Mouse (Mus musculus) midbrain, embryonic 14.5 days (tissue): ENCODE data around the gene Cox7a1. TPM values are rescaled to one million over a fixed set of nuclear protein-coding genes. Genes with fewer than 3 reads are reported as not detected.
A peak's percentile ranks its signal among the peaks of the same experiment; 100 is the strongest.
"Not testable (repeated sequence)": the region's sequence is repeated elsewhere in the genome, so short reads cannot be mapped to it uniquely, and the experiment has no call there.

Experiments
- ATAC-seq: fragments of 200-750 bp; cut with Nextera tagmentation; 2 replicates; pipeline ENCODE4 v1.8.0; 2017; ENCODE audit warnings: moderate number of reproducible peaks, moderate library complexity; ENCODE audit not compliant: low FRiP score, low TSS enrichment
- DNase-seq: peaks from one replicate; pipeline ENCODE4 v3.0.0-alpha.2; 2015
- H3K27ac ChIP-seq: fragments of 300-500 bp; sonication (generic); replicated peaks from 2 replicates; pipeline ENCODE4 v1.5.1; 2014; ENCODE audit warnings: mild to moderate bottlenecking, low read depth, low read length, moderate library complexity
- H3K27me3 ChIP-seq: fragments of 300-500 bp; sonication (generic); 2 replicates; pipeline ENCODE4 v1.6.1; 2014; ENCODE audit warnings: low read length, control low read depth, mixed read lengths; ENCODE audit not compliant: control insufficient read depth, insufficient read depth
- H3K36me3 ChIP-seq: fragments of 300-500 bp; sonication (generic); 2 replicates; pipeline ENCODE4 v1.6.1; 2014; ENCODE audit warnings: low read length, control low read depth; ENCODE audit not compliant: control insufficient read depth, insufficient read depth
- H3K4me1 ChIP-seq: fragments of 300-500 bp; sonication (generic); 2 replicates; pipeline ENCODE4 v1.6.1; 2014; ENCODE audit warnings: mild to moderate bottlenecking, antibody characterized with exemption, low read length, control low read depth; ENCODE audit not compliant: control insufficient read depth, insufficient read depth
- H3K4me2 ChIP-seq: fragments of 300-500 bp; sonication (generic); 2 replicates; pipeline ENCODE4 v1.6.1; 2014; ENCODE audit warnings: mild to moderate bottlenecking, low read length, moderate library complexity
- H3K4me3 ChIP-seq: fragments of 300-500 bp; sonication (generic); replicated peaks from 2 replicates; pipeline ENCODE4 v1.5.1; 2014; ENCODE audit warnings: low read depth, low read length
- H3K9ac ChIP-seq: fragments of 300-500 bp; sonication (generic); replicated peaks from 2 replicates; pipeline ENCODE4 v1.6.1; 2014; ENCODE audit warnings: mild to moderate bottlenecking, low read length, moderate library complexity
- H3K9me3 ChIP-seq: fragments of 300-500 bp; sonication (generic); 2 replicates; pipeline ENCODE4 v1.6.1; 2016; ENCODE audit warnings: low read length, control low read depth, mixed read lengths; ENCODE audit not compliant: control insufficient read depth
- WGBS: fragments of 180-500 bp; shearing (Covaris S2); extraction: QIAGEN DNeasy Blood & Tissue Kit; methylation state at CpG from one replicate; pipeline ENCODE4 v1.1.7; 2014; 5-methylcytosine and 5-hydroxymethylcytosine counted together
- polyA plus RNA-seq: library from polyadenylated mRNA; unstranded; fragments of >200 nt; fragmentation: Nextera tagmentation; extraction: Ambion mirVana; gene quantifications from 2 replicates; pipeline ENCODE4 v1.2.1, GENCODE M21; 2014

The Cox7a1 gene
- polyA plus RNA-seq, 1 experiment from 2014 or later, result 5.5 TPM

DNA sequence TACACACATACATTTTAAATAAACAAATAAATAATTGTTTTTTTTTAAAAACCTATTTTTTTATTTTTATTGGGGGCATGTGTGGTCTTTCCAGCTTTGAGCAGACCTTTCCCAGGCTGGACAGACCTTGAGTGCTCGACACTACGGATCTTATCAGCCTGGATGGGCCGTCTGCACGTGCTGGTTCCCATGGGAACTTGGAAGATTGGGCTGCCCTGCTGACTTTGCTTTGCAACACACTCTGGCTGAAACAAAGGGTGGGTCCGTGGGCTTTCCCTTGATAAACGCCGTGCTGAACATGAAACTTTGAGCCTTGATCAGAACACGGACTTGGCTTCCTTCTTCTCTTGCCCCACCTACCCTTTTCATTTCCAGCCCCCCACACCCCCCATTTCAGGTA lies 20.4 kb downstream of the Cox7a1 start:
- no peaks in the 10 kb centered on the region for H3K36me3 ChIP-seq
- H3K4me2 ChIP-seq, result no peak overlapping the region
- H3K27ac ChIP-seq, result no peak overlapping the region
- no peak overlapping the region for H3K9ac ChIP-seq
- no peaks in the 10 kb centered on the region for H3K27me3 ChIP-seq
- H3K9me3 ChIP-seq, result no peaks in the 10 kb centered on the region
- 13% methylated on average over 8 of the region's 8 CpGs for WGBS
- no peak overlapping the region for H3K4me3 ChIP-seq
- ATAC-seq, result no peak
- no peaks in the 10 kb centered on the region; the same call in 1 of the 2 replicates for H3K4me1 ChIP-seq
- DNase-seq, result no peak

- no peaks in the 10 kb centered on the region for H3K9me3 ChIP-seq
- peak; percentile 83 for DNase-seq
- WGBS, result 8% methylated on average over 2 of the region's 2 CpGs
Measured at GRCm38 (mm10) chr7:30205383-30205782, 21.4 kb downstream of the Cox7a1 start.

GRCm38 (mm10) chr7:30206364-30206763 lies 22.4 kb downstream of the Cox7a1 start:
- WGBS, result 57% methylated on average over 5 of the region's 5 CpGs
- not testable (repeated sequence) for DNase-seq, H3K36me3 ChIP-seq, H3K27me3 ChIP-seq, H3K9me3 ChIP-seq, H3K4me2 ChIP-seq, H3K4me1 ChIP-seq, H3K9ac ChIP-seq, ATAC-seq, H3K4me3 ChIP-seq, H3K27ac ChIP-seq

More at GRCm38 (mm10) chr7:30205383-30205782, 21.4 kb downstream of the Cox7a1 start:
- H3K27ac ChIP-seq, result no peak overlapping the region
- H3K9ac ChIP-seq, result no peak overlapping the region
- H3K27me3 ChIP-seq, result no peaks in the 10 kb centered on the region
- no peaks in the 10 kb centered on the region; the same call in 1 of the 2 replicates for H3K4me1 ChIP-seq
- no peak overlapping the region for H3K4me2 ChIP-seq
- no peak for ATAC-seq
- no peaks in the 10 kb centered on the region for H3K36me3 ChIP-seq
- H3K4me3 ChIP-seq, result no peak overlapping the region

DNA sequence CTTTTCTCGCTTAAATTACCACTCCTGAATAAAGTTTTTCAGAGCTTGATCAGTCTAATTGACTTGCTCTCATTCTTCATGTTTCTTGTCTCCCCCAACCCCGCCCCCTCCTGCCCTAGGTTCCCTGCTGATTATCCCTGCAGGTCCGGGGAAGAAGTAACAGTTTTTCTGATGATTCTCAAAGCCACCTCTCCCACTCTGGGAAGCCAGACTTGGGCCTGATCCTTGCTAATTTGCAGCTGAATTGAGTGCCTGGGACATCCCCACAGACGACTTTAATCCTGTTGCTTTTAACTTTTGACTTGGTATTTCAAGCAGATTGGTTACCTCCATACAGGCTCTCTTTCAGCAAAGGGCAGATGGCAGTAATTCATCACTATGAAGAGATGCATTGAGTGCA lies 27.1 kb downstream of the Cox7a1 start:
- Histone ChIP-seq H3K4me3 (no peak overlapping the region), H3K36me3 (no peaks in the 10 kb centered on the region), H3K4me2 (no peak overlapping the region), H3K9me3 (no peaks in the 10 kb centered on the region), H3K9ac (no peak overlapping the region), H3K27ac (no peak overlapping the region), H3K4me1 (no peaks in the 10 kb centered on the region), H3K27me3 (no peaks in the 10 kb centered on the region)
- no peak for ATAC-seq
- 15% methylated on average over 4 of the region's 4 CpGs for WGBS
- DNase-seq, result no peak

GRCm38 (mm10) chr7:30213881-30214280 lies 29.9 kb downstream of the Cox7a1 start:
- H3K4me1 ChIP-seq, result no peaks in the 10 kb centered on the region
- no peaks in the 10 kb centered on the region for H3K36me3 ChIP-seq
- H3K27ac ChIP-seq, result no peak overlapping the region
- no peak overlapping the region for H3K4me2 ChIP-seq
- WGBS, result 92% methylated on average over 3 of the region's 3 CpGs
- no peak overlapping the region for H3K4me3 ChIP-seq
- no peak for ATAC-seq
- DNase-seq, result no peak
- no peaks in the 10 kb centered on the region for H3K27me3 ChIP-seq
- H3K9me3 ChIP-seq, result no peaks in the 10 kb centered on the region
- H3K9ac ChIP-seq, result no peak overlapping the region

DNA sequence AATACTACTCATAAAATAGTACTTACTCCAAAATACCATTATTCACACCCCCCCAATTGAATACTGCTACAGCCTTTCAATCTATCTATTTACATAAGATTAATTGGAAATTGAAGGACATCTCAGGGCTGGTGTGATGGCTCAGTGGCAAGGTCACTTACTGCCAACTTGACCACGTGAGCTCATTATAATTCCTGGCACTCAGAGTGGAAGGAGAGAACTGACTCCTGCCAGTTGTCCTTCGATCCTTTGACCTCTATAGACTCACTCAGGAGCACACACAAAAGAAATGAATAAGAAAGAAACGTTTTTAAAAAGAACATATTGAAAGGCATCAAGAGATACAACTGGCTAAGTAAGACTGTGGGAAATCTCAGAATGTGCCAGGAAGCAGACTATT lies 31.9 kb downstream of the Cox7a1 start:
- WGBS, result 68% methylated on average over 3 of the region's 3 CpGs
- Histone ChIP-seq H3K4me3 (no peak overlapping the region), H3K9ac (no peak overlapping the region), H3K36me3 (no peaks in the 10 kb centered on the region), H3K9me3 (no peaks in the 10 kb centered on the region), H3K27me3 (no peaks in the 10 kb centered on the region), H3K4me2 (no peak overlapping the region), H3K4me1 (peaks cover 7% of the 10 kb centered on the region; the same call in 1 of the 2 replicates), H3K27ac (no peak overlapping the region)
- ATAC-seq (no peak), DNase-seq (no peak)

GRCm38 (mm10) chr7:30216723-30217151 lies 32.8 kb downstream of the Cox7a1 start:
- no peaks in the 10 kb centered on the region for H3K27me3 ChIP-seq
- no peaks in the 10 kb centered on the region for H3K36me3 ChIP-seq
- 1% methylated on average over 16 of the region's 16 CpGs for WGBS
- peaks cover 7% of the 10 kb centered on the region; the same call in 1 of the 2 replicates for H3K4me1 ChIP-seq
- peak overlapping the region; percentile 39 for H3K4me2 ChIP-seq
- ATAC-seq (peak; percentile 81), DNase-seq (peak; percentile 96)
- no peak overlapping the region; the same call in 1 of the 2 replicates for H3K9ac ChIP-seq
- H3K9me3 ChIP-seq, result no peaks in the 10 kb centered on the region
- H3K27ac ChIP-seq, result peak overlapping the region; percentile 20; the same call in 1 of the 2 replicates
- no peak overlapping the region for H3K4me3 ChIP-seq

DNA sequence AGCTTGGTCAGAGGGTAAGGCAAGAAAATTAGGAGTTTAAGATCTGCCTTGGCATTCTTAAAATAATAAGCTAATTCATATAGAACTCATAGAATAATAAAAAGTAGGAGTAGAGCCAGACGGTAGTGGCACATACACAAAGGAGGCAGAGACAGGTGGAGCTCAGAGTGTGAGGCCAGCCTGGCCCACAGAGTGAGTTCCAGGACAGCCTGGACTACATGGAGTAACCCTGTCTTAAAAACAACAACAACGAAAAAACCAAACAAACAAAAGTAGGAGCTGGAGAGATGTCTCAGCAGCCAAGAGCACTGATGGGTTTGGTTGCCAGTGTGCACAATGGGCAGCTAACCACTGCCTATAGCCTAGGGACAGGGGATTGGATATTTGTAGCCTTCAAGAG lies 33.3 kb downstream of the Cox7a1 start:
- no peak overlapping the region for H3K9ac ChIP-seq
- no peak overlapping the region for H3K27ac ChIP-seq
- DNase-seq, result no peak
- 83% methylated on average over 2 of the region's 2 CpGs for WGBS
- ATAC-seq, result no peak
- H3K4me3 ChIP-seq, result no peak overlapping the region
- no peaks in the 10 kb centered on the region for H3K27me3 ChIP-seq
- H3K4me1 ChIP-seq, result peaks cover 7% of the 10 kb centered on the region; the same call in 1 of the 2 replicates
- H3K36me3 ChIP-seq, result no peaks in the 10 kb centered on the region
- peak overlapping the region; percentile 39; the same call in 1 of the 2 replicates for H3K4me2 ChIP-seq
- no peaks in the 10 kb centered on the region for H3K9me3 ChIP-seq

- H3K4me2 ChIP-seq, result peak overlapping the region; percentile 91
- DNase-seq (peak; percentile 87), ATAC-seq (peak; percentile 56)
- WGBS, result 4% methylated on average over 16 of the region's 16 CpGs
- H3K27me3 ChIP-seq, result no peaks in the 10 kb centered on the region
- H3K4me3 ChIP-seq, result peak overlapping the region; percentile 43
- peak overlapping the region; percentile 62 for H3K27ac ChIP-seq
- peaks cover 16% of the 10 kb centered on the region for H3K36me3 ChIP-seq
- no peaks in the 10 kb centered on the region for H3K9me3 ChIP-seq
- peaks cover 7% of the 10 kb centered on the region; the same call in 1 of the 2 replicates for H3K4me1 ChIP-seq
- H3K9ac ChIP-seq, result peak overlapping the region; percentile 57
Measured at GRCm38 (mm10) chr7:30219293-30220007, 35.5 kb downstream of the Cox7a1 start.
